Mouse (Mus musculus): ENCODE data around the gene Snap23. TPM values are rescaled to one million over a fixed set of nuclear protein-coding genes. Genes with fewer than 3 reads are reported as not detected.

Snap23 gene
- total RNA-seq, 4 experiments from 2014 or later, result 20.0 to 22.9 (median 21.3) TPM

- no peak for DNase-seq (ENCODE audit: low spot score in 2 of 2)
Measured at GRCm38 (mm10) chr2:120578286-120578685, 10.8 kb downstream of the Snap23 start.

- peak in 1 of 2 experiments; percentile 81 for DNase-seq (ENCODE audit: low spot score in 2 of 2)
Measured at GRCm38 (mm10) chr2:120589759-120590158, 22.3 kb downstream of the Snap23 start.

DNA sequence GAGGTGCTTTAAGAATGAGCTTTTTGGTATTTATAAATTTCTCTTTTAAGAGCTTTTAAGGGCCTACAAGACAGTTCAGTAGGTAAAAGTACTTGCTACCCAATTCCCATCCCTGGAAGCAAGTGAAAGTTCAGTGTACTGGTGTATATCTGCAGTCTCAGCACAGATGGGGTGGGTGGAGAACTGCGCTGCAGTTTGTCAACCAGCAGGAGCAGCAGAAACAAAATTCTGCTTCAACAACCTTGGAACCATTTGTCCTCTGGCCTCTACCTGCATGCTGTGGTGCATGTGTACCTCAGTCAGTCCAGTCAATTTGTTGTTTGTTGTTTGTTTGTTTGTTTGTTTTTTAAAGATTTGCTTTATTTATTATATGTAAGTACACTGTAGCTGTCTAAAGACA is 24.8 kb downstream of the Snap23 start:
- no peak for DNase-seq (ENCODE audit: low spot score in 2 of 2)

- no peak for DNase-seq (ENCODE audit: low spot score in 2 of 2)
Measured at GRCm38 (mm10) chr2:120597734-120598133, 30.3 kb downstream of the Snap23 start.

DNA sequence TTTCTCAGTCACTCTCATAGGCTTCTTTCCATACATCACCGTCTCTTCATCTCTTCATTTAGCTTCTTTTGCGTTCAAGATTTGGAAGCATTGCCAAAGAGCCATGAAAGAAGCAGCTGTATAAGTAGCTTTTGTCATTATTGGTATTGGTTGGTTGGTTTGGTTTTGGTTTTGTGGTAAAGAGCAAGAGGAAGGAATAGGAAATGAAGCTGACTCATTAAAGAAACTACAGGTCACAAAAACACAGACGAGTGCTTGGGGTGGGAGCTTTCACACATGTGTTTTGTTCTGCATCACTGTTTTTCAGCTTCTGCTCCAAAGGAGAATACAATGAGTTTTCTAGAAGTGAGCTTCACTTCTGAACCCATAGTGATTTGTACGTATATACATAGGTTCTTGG is 32.0 kb downstream of the Snap23 start:
- no peak for DNase-seq (ENCODE audit: low spot score in 2 of 2)

GRCm38 (mm10) chr2:120606021-120606690 is 38.7 kb downstream of the Snap23 start:
- DNase-seq (ENCODE audit: low spot score in 2 of 2), result peak in 1 of 2 experiments; percentile 50

GRCm38 (mm10) chr2:120608830-120609723 is 41.6 kb downstream of the Snap23 start, which contains the start of the genes Haus2 and Lrrc57:
Gene Haus2, plus strand, starts transcription at chr2:120609383.
Gene Lrrc57, minus strand, starts transcription at chr2:120609520.
- peak; percentile 87 to 92 for DNase-seq (ENCODE audit: low spot score in 2 of 2)

DNA sequence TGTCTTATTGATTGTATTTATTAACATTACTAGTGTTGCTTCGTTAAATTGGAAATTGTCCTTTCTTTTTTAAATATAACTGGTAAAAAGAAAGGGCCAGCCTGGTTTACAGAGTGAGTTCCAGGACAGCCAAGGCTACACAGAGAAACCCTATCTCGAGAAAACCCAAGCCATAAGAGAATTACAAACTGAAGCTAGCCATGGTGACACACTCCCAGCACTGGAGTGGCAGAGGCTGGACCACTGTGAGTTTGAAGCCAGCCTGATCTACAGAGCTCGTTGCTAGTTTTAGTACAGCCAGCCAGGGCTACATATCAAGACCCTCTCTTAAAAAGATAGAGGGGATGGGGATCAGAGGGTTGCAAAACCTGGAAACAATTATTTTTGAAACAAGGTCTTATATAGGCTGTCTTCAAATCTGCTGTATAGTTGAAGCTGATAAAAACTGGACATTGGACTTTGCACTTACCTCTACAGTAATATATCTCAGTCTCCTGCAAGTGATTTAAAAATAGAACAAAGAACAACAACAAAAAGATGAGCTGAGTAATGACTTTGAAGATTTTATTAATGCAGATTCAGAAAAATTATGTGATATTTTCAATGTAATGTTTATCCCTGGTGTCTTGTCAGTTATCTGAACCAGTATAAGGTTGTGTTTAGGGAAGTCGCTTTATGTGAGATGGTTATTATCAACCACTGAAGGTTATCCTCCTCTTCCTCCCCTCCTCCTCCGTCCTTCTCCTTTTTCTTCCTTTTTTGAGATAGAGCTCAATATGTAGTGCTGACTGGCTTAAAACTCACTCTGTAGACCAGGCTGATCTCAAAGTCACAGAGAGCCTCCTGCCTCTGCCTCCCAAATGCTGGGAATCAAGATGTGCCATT is 49.0 kb downstream of the Snap23 start:
- DNase-seq (ENCODE audit: low spot score in 2 of 2), result no peak

DNA sequence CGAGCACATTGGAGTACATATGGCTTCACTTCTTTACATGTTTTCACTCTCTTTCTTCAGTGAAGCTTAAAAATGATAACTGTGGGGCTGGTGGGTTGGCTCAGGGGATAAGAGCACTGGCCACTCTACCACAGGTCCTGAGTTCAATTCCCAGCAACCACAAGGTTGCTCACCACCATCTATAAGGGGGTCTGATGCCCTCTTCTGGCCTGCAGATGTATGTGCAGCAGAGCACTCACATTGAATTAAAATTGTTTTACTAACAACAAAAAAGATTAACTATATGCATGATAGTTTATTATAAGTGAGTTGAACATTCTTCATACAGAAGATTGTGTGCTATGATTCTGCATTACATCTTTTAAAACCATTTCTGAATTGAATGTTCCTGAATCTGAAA is 52.1 kb downstream of the Snap23 start:
- DNase-seq (ENCODE audit: low spot score in 2 of 2), result no peak

DNA sequence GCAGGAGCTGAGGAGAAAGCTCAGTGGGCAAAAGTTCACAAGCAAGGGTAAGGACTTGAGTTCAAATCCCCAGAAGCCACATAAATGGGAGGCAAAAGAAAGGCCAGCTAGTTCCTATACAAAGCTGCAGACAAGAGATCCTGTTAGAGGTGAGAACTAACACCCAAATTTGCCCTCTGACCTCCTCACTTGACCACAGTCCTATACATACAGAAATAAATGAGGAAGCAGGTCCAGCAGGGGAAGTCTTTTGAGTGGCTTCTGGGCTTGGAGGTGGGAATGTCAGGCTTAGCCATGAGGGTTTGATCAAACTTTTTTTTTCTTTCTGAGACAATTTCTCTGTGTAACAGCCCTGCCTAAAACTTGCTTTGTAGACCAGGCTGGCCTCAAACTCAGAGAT is 55.4 kb downstream of the Snap23 start:
- DNase-seq (ENCODE audit: low spot score in 2 of 2), result no peak

GRCm38 (mm10) chr2:120628076-120628865 is 60.8 kb downstream of the Snap23 start:
- no peak for DNase-seq (ENCODE audit: low spot score in 2 of 2)

GRCm38 (mm10) chr2:120628886-120629735 is 61.6 kb downstream of the Snap23 start, which contains the start of gene Stard9:
Gene Stard9, plus strand, starts transcription at chr2:120629121.
- DNase-seq (ENCODE audit: low spot score in 2 of 2), result peak; percentile 83 to 99

- DNase-seq (ENCODE audit: low spot score in 2 of 2), result no peak
Measured at GRCm38 (mm10) chr2:120630246-120630645, 62.8 kb downstream of the Snap23 start.

DNA sequence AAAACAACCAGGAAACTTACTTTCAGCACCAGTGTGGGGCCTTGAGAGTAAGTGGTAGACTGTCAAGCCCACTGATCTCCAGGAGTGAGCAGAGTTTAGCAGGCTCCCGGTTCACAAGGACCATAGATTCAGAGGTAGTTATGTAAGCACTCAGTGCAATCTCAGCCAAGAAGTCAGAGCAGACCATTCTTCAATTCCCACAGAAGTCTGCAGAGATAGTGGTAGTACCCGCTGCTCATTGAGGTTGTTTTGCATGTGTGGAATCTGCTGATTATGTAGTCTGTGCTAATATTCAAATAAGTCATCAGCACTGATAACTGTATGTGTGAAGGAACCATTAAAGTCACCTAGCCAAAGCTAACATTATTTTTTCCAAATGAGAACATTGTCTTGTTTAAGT is 63.2 kb downstream of the Snap23 start:
- no peak for DNase-seq (ENCODE audit: low spot score in 2 of 2)

GRCm38 (mm10) chr2:120631521-120631920 is 64.0 kb downstream of the Snap23 start:
- DNase-seq (ENCODE audit: low spot score in 2 of 2), result no peak

GRCm38 (mm10) chr2:120631957-120632356 is 64.5 kb downstream of the Snap23 start:
- DNase-seq (ENCODE audit: low spot score in 2 of 2), result no peak

DNA sequence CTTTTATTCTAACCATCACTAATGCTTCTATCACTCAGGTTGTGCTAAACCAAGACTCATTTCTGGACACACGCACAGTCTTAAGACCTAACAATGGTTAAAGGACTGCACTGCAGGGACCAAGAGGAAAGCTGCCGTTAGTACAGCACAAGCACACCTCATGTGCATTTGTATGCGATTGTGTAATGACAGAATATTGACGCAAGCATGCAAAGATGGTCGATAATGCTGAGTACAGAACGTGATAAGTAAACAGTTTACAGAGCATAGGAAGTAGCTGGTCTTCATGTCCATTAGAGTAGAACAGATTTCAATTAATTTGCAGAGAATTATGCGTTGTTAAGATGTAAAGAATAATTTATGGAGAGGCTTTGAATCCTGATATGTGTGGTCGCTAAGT is 73.4 kb downstream of the Snap23 start:
- DNase-seq (ENCODE audit: low spot score in 2 of 2), result no peak

DNA sequence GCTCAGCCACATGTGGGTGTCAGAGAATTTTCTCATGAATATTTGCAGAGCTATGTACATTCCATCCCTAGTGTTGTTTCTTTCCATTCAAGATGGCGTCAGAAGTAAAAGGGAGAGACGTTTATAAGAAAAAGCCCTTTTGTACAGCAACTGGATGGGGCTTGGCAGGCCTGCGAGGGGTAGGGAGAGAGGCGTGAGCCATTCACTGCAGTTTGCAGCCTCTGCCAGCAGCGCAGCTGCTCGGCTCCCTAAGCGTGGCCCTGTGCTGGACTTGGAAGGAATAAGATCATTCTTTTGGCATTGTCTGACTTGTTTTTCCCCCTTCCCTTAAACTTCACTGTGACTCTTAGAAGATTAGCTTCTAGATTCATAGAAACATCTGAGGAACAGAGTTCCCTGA is 76.4 kb downstream of the Snap23 start:
- DNase-seq (ENCODE audit: low spot score in 2 of 2), result no peak

GRCm38 (mm10) chr2:120646777-120647176 is 79.3 kb downstream of the Snap23 start:
- no peak for DNase-seq (ENCODE audit: low spot score in 2 of 2)
